Comparison of ENCODE assay signal across 19 mouse cellular contexts in the genomic region with DNA sequence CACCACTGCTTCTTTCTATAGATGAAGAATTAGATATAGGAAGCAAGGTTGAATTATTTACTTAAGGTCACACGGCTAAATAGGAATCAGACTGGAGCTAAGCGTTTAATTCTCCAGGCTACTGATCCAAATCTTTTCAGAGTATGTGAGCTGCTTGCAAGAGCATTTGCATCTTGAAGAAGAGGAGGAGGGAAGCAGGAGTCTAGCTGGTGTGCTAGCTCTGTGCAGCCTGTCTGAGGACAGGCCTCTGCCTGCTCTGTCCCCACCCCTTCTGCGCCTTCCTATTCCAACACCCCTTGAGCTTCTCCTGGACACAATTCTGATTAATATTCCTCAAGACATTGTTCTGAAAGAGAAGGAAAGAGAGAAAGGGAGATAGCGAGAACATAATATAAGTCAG. TPM values are rescaled to one million over a fixed set of nuclear protein-coding genes. Genes with fewer than 3 reads are reported as not detected.
A peak's percentile ranks its signal among the peaks of the same experiment; 100 is the strongest.
DNase-seq lines count a peak whose midpoint lies in the region; ATAC-seq and TF ChIP-seq lines count a peak whose summit lies in the region.
"Had no signal": no experiment of that assay in that cellular context is flagged by ENCODE, and none has a peak within 500 bp of the region (broad histone marks: within the 10 kb centered on the region; RNA-seq: fewer than 3 reads in every experiment).

No protein-coding gene starts in this region.

- intact Hi-C loops in left cerebral cortex, adult 2 months (cut with DNase I), result no loop called here
- intact Hi-C loops in left cerebral cortex, postnatal 36 days (cut with DNase I), result no loop called here

- no peak overlapping the region for H3K4me2 ChIP-seq in forebrain, embryonic 13.5 days
- H3K4me2 ChIP-seq in forebrain, embryonic 11.5 days (ENCODE audit: low read depth, low read length, severe bottlenecking), result no peak overlapping the region
- H3K4me2 ChIP-seq: embryonic facial prominence, embryonic 12.5 days; heart, embryonic 13.5 days had no signal

- peaks cover 33% of the 10 kb centered on the region for H3K79me2 ChIP-seq in macrophage (ENCODE audit: inconsistent target)

- H3K4me3 ChIP-seq in forebrain, embryonic 13.5 days, result no peak overlapping the region
- no peak overlapping the region for H3K4me3 ChIP-seq in forebrain, embryonic 11.5 days (ENCODE audit: low read depth, low read length)
- no peak overlapping the region for H3K4me3 ChIP-seq in left cerebral cortex, adult 2 months
- H3K4me3 ChIP-seq in brown adipose tissue, adult 24 weeks (ENCODE audit: insufficient read depth, low read depth, low read length), result no peak overlapping the region
- no peak overlapping the region for H3K4me3 ChIP-seq in macrophage (ENCODE audit: inconsistent target)
- H3K4me3 ChIP-seq: embryonic facial prominence, embryonic 12.5 days; heart, embryonic 13.5 days had no signal

- WGBS in forebrain, embryonic 13.5 days, result 84% methylated on average over 4 of the region's 4 CpGs
- WGBS in forebrain, embryonic 11.5 days, result 91% methylated on average over 4 of the region's 4 CpGs
- WGBS in macrophage (ENCODE audit: missing documents), result 76% methylated on average over 4 of the region's 4 CpGs

- H3K27me3 ChIP-seq in forebrain, embryonic 13.5 days, result no peaks in the 10 kb centered on the region
- no peaks in the 10 kb centered on the region for H3K27me3 ChIP-seq in forebrain, embryonic 11.5 days (ENCODE audit: control insufficient read depth, insufficient read depth, low read length)
- H3K27me3 ChIP-seq: embryonic facial prominence, embryonic 12.5 days; heart, embryonic 13.5 days; Patski had no signal

- H3K9ac ChIP-seq in forebrain, embryonic 13.5 days, result no peak overlapping the region
- H3K9ac ChIP-seq in forebrain, embryonic 11.5 days (ENCODE audit: low read length), result no peak overlapping the region
- H3K9ac ChIP-seq: embryonic facial prominence, embryonic 12.5 days; heart, embryonic 13.5 days had no signal

- peak overlapping the region; percentile 83 for H3K27ac ChIP-seq in forebrain, embryonic 13.5 days
- H3K27ac ChIP-seq in forebrain, embryonic 11.5 days (ENCODE audit: low read depth, low read length), result no peak overlapping the region
- peak overlapping the region; percentile 74 for H3K27ac ChIP-seq in left cerebral cortex, adult 2 months
- peak overlapping the region; percentile 73; the same call in 1 of the 2 replicates for H3K27ac ChIP-seq in brown adipose tissue, adult 24 weeks (replicated peaks; ENCODE audit: low read depth, low read length)
- peak overlapping the region; percentile 99 for H3K27ac ChIP-seq in macrophage
- H3K27ac ChIP-seq: heart, embryonic 13.5 days had no signal

- no peak for ATAC-seq in forebrain, embryonic 13.5 days
- ATAC-seq in forebrain, embryonic 11.5 days (replicated peaks; ENCODE audit: low FRiP score), result no peak
- ATAC-seq in granulocyte monocyte progenitor cell, adult 5-6 weeks (replicated peaks; ENCODE audit: poor library complexity, severe bottlenecking), result no peak
- ATAC-seq: Patski had no signal

- peaks cover 93% of the 10 kb centered on the region for H3K36me3 ChIP-seq in forebrain, embryonic 13.5 days (ENCODE audit: poor library complexity, severe bottlenecking)
- H3K36me3 ChIP-seq in forebrain, embryonic 11.5 days (ENCODE audit: control insufficient read depth, insufficient read depth, low read length), result peaks cover 2% of the 10 kb centered on the region; the same call in 1 of the 2 replicates
- H3K36me3 ChIP-seq in macrophage (ENCODE audit: inconsistent target), result no peaks in the 10 kb centered on the region
- H3K36me3 ChIP-seq: heart, embryonic 13.5 days had no signal

- TF ChIP-seq CTCF in left cerebral cortex, adult 2 months (IDR thresholded peaks at IDR 0.05), result no peak

- H3K4me1 ChIP-seq in forebrain, embryonic 13.5 days, result peaks cover 49% of the 10 kb centered on the region
- H3K4me1 ChIP-seq in forebrain, embryonic 11.5 days (replicated peaks; ENCODE audit: control insufficient read depth, insufficient read depth, low read length), result no peaks in the 10 kb centered on the region
- H3K4me1 ChIP-seq in brown adipose tissue, adult 24 weeks (ENCODE audit: control insufficient read depth, insufficient read depth, insufficient read length, low read length), result peaks cover 5% of the 10 kb centered on the region

- no peak for DNase-seq in forebrain, embryonic 11.5 days (ENCODE audit: low spot score)
- DNase-seq in left cerebral cortex, adult 2 months (ENCODE audit: extremely low spot score in 1 of 2, low spot score in 2 of 2), result no peak
- no peak for DNase-seq in left cerebral cortex, postnatal 36 days (ENCODE audit: low spot score in 2 of 2)
- no peak for DNase-seq in heart, adult 18-20 months
- DNase-seq: adrenal gland, postnatal 36 days; cerebellum, adult 11 months; gastrocnemius, postnatal 36 days; kidney, adult 9 months; layer of hippocampus, adult 9-11 months; liver; lung, adult 18-20 months; right cerebral cortex, postnatal 14 days had no signal

- no peaks in the 10 kb centered on the region for H3K9me3 ChIP-seq in forebrain, embryonic 13.5 days (replicated peaks)
- H3K9me3 ChIP-seq in forebrain, embryonic 11.5 days (ENCODE audit: control insufficient read depth, low read length), result no peaks in the 10 kb centered on the region
- H3K9me3 ChIP-seq: embryonic facial prominence, embryonic 12.5 days; heart, embryonic 13.5 days had no signal

RNA-seq across cellular contexts. Expression of a gene that starts 44.6 kb away (rescaled TPM):
- 3.0 and 3.1 TPM in 2 replicates for polyA plus RNA-seq in forebrain, embryonic 13.5 days (2015; fragmentation: Nextera tagmentation; extraction: Ambion mirVana)
- 0.92 and 2.4 TPM in 2 replicates for polyA plus RNA-seq in forebrain, embryonic 11.5 days (2014; fragmentation: Nextera tagmentation; extraction: Ambion mirVana)
- 1 to 10 TPM; 6.3 to 7.4 TPM for total RNA-seq in left cerebral cortex, adult 2 months (2021)
- total RNA-seq in left cerebral cortex, postnatal 36 days (2021), result 1 to 10 TPM; 7.8 to 9.0 TPM
- not detected in 2 replicates for polyA plus RNA-seq in brown adipose tissue, adult 24 weeks (2012; ENCODE audit: insufficient read depth, insufficient read length, missing spikeins)
- total RNA-seq in macrophage (2018; cell fraction: chromatin; rRNA removed), result not detected
- not detected for total RNA-seq in macrophage (2018; cell fraction: cytosol; rRNA removed)
- not detected for total RNA-seq in macrophage (2018; cell fraction: nucleus; rRNA removed)
- polyA plus RNA-seq in macrophage (2018), result not detected in 3 replicates
- total RNA-seq in granulocyte monocyte progenitor cell, adult 5-6 weeks (2014; fragmentation: Nextera tagmentation), result not detected in 2 replicates
- 0.10 TPM in 1 of 2 replicates, not detected in the other for total RNA-seq in granulocyte monocyte progenitor cell, adult 5-6 weeks (2017)
- total RNA-seq in heart, adult 18-20 months (2021), result under 1 TPM; 0.15 to 0.21 TPM
- total RNA-seq: gastrocnemius, postnatal 36 days had no signal

Comparison
In these comparisons a context has a peak if more than half of its experiments do, and no peak if none do; other contexts are left out.
1. RNA of a gene that starts 44.6 kb away (total RNA-seq): 7.8 to 9.0 TPM in left cerebral cortex, postnatal 36 days and 6.3 to 7.4 TPM in left cerebral cortex, adult 2 months; 0.15 to 0.21 TPM in heart, adult 18-20 months and 0.10 TPM in granulocyte monocyte progenitor cell, adult 5-6 weeks; every median in the first group is over 4 times any median in the second.